Mouse (Mus musculus) frontal cortex, postnatal 10 days (tissue): Measurements from ENCODE around the gene Nat8.
"Not testable (repeated sequence)": the region's sequence is repeated elsewhere in the genome, so short reads cannot be mapped to it uniquely, and the experiment has no call there.

Experiments used
- DNase-seq, 2 experiments: peaks; one replicate each; pipeline ENCODE4 v3.0.0; 2022; ENCODE audit warnings: low spot score in 2 of 2, mixed read lengths in 1 of 2

Nat8 gene

DNA sequence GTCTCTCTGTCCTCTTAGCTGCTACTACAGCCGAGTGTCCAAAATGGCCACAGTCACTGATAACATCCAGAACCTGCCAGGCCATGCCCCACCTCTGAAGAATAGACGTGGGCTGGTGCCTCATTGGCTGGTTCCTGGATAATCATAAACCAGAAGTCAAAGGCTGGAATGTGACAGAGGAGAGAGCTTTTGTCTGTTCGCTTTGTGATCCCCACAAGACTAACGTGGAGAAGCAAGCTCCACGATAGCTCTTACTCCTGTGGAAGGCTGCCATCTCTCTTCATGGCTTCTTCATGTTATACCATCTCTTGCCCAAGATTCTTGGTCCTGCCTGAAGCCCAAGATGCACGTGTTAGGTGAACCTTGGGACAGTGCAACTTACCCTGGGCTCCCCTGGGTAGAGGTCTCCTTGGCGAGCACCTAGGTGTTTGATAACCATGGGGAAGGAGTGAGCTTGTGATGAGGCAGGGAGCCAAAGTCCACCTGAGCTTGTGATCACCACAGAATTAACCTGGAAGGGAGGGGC is at the start of gene Nat8:
Nat8 (minus strand) TSS at position 287 of the 526 bp plus-strand sequence.
- DNase-seq, result no peak

DNA sequence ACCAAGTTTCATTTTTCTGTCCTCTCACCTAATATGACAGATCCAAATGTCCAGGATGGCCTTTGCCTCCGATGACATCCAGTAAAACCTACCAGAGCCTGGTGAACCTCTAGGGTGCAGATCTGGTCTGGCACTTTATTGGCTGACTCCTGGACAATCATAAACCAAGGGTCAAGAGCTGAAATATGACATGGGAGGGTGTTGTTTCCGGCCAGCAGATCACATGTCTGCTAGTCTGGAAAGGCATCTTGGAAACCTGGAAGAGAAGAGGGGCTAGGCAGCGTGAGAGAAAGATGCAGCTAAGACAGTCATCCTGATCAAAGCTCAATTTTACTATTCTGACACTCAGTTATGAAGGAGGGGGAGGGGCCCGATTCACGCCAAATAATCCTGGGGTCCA is 37.1 kb upstream of the Nat8 start, which contains the start of gene Nat8f2:
Nat8f2 (minus strand) TSS at position 153 of the 400 bp plus-strand sequence.
- DNase-seq, result not testable (repeated sequence)

DNA sequence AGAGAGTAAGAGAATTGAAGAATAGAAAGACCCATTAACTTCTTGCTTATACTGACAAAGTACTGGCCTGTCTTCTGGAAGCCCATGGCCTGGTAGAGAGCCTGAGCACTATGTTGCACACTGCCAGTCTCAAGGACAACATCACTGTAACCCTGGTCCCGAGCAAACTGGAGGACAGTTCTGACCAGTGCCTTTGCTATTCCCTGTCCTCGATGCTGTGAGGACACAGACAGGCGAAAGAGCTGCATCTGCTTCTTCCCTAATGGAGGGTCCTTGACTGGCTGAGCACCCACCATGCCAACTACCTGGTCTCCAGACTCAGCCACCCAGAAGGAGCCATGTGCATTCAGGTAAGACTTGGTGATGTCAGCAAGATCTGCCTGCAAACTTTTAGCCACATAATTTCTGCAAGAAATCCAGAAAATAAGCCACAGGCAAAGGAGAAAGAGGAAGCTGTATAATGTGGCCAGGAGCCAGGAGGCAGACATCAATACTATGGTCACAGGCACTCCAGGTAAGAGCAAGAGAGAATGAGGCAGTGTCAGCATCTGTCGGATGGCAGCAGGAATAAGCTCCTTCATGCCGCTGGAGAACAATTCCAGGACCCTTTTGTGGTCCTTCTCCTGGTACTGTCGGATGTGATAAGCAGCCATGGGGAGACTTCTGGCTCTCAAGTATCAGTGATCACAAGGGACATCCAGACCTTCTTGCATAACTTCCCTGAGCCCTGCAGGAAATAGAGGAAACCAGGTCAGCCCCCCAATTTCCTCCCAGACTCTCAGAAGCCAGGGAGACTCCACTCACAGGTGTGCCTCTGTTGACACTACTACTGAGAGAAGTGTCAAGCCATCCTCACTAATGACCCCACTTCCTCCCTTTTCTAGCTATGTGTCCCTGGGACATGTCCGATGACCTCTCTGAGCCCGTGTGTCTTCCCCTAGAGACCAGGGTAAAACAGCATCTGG is 36.1 kb upstream of the Nat8 start:
- no peak for DNase-seq

DNA sequence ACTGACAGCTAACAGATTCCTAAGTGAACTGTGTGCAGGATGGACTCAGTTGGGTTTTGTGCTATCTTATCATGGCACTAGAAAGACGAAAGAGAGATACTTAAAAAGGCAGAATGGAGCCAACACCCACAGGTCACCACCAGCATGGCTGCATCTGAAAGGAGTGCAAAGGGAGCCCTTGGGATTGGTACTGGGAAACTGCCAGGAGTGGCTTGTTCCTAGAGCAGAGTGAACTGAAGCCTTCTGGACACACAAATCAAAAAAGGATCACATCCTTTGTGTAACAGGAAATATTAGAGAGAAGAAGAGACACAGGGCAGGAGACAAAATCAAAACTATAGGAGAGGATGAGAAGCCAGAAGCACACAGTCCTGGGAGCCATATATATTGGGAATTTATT is 35.1 kb upstream of the Nat8 start:
- not testable (repeated sequence) for DNase-seq

DNA sequence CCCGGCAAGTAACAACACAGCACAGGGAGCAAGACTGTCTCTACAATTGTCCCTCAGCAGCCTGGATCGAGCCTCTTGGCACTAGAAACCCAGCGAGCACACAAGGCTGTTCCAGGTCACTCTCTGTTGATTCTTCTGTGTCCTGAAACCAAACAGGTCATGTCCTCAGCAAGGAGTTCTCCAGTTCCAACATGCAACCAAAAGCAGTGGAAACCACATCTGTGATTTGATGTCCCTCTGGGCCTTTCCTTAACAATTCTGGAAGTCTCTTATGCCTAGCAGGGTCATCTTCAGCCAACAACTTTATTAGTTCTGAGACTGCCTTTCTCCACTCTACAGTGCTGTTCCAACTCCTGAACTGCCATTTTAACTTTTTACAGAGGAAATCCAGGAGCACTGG is 34.3 kb upstream of the Nat8 start:
- DNase-seq, result not testable (repeated sequence)

DNA sequence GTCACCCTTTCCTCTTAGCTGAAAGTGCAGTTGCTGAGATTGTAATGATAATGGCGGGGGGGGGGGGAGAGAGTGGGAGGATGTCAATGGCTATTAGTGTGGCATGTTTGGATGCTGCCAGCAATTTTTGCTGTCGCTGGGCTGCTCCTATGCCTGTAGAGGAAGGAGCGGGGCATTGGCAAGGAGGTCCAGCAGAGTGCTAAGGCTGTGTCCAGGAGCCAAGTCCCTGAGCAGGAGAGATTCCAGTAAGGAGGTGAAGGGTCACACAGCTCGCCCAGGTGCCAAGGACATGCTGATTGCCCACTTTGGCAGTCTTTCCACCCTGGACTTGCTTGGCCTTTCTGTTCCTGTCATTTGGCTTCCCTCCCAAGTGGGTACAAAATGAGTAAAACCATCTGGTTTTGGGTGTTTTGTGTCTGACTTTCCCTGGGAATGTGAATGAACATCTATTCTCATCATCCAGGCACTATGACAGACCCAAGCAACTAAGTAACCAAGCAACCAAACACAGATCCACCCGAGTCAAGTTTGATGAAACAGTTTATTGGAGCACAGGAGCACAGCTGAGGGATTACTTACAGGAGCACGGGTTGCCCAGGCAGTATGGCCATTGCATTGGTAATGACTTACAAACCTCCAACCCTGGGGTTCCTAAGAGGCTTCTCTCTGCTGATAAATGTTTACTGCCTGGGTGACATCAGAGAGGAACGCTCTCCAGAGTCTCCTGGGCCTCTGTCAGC is 33.2 kb upstream of the Nat8 start:
- peak in 1 of 2 experiments; percentile 17 for DNase-seq

DNA sequence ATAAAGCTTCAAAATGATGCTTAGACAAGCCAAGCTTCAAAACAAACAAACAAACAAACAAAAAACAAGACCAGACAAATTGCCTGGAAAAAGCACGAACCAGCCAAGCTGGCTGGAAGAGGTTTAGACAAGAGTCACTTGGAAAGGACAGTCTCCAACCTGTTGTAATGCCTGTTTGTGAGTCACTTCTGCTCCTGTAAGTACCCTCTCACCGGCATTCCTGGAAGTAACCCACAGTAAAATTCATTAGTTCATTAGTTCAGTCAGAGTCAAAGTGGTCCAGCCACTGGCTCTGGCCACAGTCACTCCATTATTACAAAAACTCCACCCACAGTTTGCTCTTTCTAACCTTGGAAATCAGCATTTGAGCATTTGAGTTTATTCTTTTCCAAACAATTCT is 32.0 kb upstream of the Nat8 start:
- DNase-seq, result no peak

DNA sequence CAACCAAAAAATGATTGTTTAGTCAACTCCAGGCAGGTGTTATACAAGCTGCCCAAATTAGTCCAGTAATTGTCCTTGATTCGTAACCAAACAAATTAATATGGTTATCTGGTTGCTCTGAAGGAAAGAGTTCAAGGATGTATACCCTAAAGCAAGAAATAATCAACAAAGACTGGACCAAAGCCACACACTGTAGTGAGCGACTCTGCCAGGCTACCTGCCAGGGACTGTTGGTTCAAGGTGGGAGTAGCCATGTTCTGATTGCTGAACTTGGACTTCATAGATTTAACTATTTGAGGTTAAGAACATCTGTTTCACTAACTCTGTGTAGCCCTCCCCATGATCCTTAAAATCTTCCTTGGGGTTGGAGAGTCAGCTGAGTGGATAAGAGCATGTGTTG is 31.3 kb upstream of the Nat8 start:
- DNase-seq, result no peak

DNA sequence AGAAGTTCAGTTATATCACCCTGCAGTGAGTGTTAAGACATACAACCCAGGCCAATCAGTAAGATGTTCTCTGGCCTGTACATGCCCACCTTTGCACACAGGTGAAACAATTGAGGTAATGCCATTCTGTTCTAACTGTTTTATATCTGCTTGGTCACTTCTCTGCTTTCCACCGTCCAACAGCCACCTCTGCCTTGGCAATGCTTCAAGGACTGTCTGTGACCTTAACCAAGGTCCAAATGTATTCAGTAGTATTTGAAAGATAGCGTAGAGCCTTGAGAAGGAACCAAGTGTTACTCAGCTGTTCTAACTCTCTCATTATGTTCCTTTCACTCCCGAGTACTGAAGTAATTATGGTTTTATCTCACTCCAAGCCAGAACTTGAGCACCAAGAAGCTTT is 30.7 kb upstream of the Nat8 start:
- DNase-seq, result no peak

DNA sequence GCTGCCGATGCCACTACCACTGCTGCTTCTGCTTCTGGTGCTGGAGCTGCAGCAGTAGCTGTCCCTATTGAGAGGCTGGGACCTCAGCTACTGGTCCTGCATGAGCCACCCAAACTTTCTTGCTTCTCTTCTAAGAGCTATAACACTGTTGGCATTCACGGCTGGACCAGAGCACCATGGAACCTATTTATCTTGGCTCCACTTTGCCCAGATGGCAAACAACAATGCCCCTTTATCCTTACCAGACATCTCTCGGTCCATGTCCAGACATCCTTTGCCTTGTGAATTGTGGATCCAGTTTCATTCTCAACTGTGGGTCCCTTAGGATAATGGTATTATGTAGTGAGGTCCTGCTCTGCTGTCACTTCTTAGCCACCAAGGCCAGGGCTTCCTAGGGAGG is 29.4 kb upstream of the Nat8 start:
- DNase-seq, result no peak

DNA sequence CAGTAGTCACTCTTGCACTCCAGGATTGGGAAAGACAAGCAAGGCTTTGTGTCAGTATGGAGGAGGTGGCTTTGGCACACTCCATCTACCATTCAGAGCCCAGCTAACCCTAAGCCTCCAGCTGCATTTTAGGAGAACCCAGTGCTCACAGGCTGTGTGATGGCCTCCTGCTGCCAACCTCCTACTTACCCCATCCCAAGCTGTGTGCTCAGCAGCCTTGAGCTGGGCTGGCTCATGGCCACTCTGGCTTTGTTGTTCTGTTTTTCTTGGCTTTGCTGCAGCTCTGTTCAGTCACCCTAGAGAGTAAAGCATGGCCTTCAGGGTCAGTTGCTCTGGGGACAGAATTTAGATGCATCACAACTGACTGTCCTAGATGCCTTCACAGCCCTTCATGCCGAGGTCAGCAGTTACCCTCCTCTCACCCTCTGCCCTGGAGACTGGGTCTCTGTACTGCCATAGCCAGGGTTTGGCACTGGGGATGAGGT is 24.4 kb upstream of the Nat8 start:
- peak; percentile 58 to 72 for DNase-seq

DNA sequence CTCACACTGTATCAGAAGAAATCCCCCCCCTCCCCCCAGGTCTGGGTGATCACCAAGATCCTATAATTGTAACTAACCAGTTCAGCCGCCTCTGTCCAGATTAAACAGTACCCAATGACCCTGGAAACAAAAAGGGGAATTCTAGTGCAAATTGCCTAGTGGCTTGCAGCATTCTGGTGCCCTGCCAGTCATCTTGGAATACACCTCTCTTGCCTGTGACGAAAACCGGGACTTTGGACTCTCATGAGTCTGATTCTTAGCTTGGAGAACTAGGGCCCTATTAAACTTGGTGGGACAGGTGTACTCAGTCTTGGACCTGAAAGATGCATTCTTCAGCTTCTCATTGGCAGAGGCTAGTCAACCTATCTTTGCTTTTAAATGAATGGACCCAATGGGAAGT is 21.6 kb upstream of the Nat8 start:
- no peak for DNase-seq

DNA sequence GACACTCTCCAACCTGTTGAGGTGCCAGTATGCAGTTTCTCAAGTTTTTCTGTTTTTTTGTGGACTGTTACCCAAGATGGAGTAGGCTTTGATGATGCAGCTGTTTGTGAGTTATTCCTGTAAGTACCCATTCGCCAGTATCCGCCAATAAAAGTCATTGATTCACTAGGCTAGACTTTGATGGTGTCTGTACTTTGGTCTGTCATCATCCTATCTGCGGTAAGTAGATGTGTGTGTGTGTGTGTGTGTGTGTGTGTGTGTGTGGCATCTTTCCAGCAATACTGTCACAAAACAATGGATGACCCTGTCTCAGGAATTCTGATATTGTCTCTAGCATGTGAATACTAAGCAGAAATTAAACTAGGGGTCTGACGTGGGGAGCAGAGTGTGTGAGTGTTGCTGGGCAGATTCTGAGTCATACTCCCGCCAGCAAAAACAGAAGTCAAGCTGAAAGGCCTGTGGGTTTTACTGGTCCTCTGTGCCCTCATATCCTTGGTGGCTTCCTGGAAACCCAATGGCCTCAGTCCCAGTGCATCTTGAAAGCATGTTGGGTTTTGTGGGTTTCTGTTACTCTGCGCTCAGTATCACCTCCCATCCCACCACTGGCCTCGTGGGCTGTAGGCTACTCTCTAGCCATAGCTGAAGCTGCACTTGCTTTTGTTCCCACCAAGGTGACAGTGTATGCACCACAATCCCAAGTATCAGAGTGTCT is 19.3 kb upstream of the Nat8 start:
- DNase-seq, result no peak

DNA sequence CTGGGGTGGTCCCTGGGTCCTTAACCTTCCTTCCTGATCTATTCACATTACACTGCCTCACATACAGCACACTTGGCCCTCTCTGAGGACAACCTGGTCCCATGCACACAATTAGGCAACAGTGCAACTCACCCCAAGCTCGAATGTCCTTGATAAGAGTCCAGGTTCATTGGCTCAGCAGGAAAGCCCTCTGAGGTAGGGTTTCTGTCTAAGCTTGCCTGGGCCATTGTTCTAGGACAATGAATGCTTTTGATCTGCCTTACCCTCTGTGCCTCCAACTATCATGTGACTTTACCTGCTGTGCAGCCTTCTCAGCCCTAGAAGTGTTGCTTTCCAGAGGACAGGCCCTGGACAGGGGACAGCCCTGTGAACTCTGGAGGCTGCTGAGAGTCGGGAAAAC is 17.4 kb upstream of the Nat8 start:
- DNase-seq, result no peak

DNA sequence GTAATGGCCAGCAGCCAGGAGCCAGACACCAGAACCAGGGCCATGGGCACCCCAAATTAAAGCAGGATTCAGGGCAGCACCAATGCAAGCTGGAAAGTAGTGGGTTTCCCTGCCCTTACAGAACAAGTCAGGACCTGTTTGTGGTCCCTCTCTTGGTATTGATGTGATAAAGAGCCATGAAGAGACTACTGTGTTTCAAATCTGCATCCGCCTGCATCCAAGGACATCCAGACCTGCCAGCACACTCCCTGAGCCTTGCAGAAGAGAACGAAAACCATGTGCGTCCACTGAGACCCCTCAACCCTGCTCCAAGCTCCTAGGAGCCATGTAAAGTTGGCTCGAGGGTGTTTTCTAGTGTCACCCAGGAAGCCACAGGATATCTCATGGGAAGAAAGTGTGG is 16.3 kb upstream of the Nat8 start:
- DNase-seq, result no peak

DNA sequence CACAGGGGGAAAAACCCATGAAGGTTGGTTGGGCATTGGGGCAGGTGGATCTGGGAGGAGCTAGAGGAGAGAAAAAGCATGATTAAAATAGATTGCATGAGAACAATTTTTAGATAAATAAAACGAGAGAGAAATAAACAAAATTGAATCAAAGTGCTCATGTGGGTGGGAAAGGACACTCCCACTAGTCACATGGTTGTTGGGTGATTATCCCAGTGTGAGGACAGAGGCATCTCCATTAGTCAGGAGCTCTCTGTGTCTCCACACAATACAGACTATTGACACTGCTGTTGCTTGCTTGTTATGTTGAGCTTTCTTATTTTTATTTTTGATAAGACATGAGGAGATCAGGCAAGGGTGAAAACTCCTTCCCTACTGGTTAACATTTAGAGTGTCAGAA is 15.0 kb upstream of the Nat8 start:
- DNase-seq, result no peak

DNA sequence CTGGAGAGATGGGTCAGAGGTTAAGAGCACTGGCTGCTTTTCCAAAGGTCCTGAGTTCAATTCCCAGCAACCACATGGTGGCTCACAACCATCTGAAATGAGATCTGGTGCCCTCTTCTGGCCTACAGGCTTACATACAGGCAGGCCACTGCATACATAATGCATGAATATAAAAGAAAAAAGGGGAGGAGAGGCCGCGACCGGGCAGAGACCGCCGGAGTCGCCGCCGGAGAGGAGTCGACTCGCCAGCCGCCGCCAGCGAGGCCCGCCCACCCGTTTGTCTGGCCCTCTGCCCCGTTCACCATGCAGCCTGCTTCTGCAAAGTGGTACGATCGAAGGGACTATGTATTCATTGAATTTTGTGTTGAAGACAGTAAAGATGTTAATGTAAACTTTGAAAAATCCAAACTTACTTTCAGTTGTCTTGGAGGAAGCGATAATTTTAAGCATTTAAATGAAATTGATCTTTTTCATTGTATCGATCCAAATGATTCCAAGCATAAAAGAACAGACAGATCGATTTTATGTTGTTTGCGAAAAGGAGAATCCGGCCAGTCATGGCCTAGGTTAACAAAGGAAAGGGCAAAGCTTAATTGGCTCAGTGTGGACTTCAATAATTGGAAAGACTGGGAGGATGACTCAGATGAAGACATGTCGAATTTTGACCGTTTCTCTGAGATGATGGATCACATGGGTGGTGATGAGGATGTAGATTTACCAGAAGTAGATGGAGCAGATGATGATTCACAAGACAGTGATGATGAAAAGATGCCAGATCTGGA is 12.0 kb upstream of the Nat8 start:
- not testable (repeated sequence) for DNase-seq

DNA sequence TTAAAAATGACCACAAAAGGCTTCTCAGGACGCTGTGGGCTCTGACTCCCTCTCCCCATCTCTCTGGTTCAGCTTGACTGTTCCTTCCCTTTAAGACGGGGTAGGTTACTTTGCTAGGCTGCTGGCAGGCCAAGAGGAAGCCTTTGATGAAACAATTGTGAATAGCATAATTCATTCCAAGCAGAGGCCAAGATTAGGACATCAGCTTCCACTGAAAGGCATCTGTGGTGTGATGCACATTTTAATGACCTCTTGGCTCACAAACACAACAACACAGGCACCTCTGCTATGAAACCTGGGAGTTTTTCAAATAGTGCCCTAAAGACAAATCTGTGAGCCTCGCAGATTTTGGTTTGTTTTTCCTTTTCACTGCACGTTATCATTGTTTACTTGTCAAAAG is 8.1 kb upstream of the Nat8 start:
- no peak for DNase-seq

DNA sequence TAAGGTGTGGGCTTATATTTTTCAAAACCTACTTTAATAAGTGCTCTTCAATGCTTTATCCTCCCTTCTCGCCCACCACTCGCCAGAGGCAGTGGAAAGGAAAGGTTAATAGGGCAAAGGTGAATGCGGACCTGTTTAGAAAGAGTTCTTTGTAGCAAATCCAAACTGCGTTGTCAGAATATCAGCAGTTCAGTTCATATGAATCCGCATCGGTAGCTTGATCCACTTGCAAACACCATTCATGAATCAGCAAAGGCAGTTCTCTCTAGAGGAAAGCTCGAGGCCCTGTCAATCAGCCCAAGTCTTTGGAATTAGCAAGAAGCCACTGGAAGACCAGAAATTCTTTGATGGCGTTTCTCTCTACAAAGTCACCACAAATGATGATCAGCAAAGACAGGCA is 6.8 kb upstream of the Nat8 start:
- no peak for DNase-seq

DNA sequence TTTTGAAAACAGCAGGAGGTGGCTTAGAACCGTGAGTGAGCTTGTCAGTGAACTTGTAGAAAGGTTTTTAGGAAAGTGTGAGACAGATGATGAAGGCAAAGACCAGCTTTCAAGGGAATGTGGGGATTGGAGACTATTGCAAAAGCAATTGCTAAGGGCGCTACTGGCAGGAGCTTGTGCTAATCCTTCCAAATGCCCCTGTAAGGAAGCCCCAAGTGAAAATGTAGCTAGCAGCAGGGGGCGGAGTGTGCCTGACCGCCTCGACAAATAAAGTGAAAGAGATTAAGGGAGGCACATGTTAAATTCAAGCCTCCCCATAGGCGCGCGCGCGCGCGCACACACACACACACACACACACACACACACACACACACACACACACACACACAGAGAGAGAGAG is 5.4 kb upstream of the Nat8 start:
- DNase-seq, result peak in 1 of 2 experiments; percentile 36

DNA sequence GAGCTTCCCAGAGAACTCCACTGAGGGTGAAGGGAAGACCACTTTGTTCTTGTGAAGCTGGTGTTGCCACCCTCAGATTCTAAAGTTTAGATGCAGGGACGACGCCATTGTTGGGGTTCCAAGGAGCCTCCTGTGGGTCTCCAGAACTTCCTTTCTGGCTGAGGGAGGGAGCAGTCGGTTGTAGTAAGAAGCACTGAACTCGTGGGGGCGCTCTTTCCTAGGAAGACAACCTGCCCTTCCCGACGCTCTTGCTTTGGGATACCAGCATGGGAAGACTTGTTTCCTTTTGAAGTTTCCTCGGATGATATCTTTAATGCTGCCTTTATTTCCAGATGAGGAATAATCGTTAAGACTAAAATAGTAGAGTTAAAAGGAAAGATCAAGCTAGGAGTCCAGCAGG is 4.9 kb upstream of the Nat8 start:
- peak in 1 of 2 experiments; percentile 58 for DNase-seq
